Mouse (Mus musculus) cerebellum, postnatal 25 days (tissue): ENCODE data around the gene Zfp618.

Source experiments
- DNase-seq, 2 experiments: peaks; one replicate each; pipeline ENCODE4 v3.0.0; 2021; ENCODE audit warnings: mixed read lengths in 2 of 2

The Zfp618 gene

DNA sequence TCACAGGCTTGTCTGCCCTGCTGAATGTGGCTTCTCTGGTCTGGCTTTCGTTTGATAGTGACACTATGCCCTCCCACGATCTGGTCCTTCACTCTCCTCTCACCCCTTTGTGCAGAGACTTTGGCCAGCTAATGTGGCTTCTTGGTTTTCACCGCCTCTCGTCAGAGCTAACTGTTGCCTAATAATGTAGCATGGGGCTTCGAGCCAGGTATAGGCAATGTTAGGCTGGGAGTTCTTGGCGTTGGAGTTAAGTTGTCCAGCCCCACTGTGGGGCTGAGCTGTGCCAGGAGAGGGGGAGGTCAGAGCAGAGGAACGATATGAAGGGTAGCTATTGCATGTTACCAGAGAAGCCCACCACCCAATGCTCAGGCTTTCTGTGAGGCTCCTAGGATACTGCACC, 34.5 kb downstream of the Zfp618 start:
- DNase-seq = no peak

DNA sequence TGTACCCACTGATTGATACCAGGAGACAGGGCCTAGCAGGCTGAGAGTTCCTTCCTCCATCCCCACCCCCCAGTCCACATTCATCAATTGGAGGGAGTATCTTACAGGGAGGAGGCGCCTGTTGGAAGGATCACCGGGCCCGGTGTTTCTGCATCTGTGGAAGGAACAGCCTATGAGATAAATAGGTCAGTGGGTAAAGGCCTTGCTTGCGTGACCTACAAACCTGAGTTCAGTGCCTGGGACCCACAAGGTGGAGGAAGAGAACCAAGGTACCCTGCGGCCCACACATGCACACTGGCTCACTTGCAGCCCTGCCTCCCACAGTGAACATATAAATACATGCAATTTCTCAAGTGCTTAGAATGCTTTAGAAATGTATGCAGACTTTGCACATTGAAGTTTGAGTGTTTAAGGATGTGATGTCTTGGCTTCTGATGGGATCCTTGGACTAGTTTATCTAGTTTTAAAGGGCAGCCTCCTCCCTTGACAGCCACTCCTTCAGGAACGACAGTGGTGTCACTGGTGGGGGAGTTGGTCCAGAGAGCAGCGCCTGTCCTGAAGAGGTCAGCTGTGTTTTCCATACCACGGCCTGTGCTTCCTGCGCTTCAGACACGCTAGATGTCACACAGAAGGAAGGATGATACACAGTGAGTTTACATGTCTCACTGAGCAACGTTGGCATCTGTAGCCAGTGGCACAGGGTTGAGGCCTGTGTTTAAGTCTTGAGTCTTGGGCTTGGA, 35.1 kb downstream of the Zfp618 start:
- no peak for DNase-seq

DNA sequence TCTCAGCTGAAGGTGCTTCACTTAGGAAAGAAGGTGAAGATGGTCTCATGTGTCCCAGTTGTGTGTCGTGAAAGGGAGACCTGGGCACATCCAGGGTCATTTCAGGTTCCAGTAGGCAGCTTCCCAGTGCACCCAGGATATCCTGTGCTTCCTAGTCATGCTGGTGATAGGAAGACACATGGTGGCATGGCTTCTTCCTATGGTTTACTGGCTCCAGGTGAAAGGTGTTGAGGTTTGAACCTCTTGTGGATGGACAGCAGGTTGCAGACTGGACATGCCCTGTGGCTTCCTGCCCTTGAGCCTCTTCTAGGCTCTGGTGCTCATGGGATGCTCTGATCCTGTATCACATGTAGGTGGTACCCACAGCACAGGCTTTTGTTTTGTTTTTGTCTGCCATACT, 37.0 kb downstream of the Zfp618 start:
- no peak for DNase-seq

DNA sequence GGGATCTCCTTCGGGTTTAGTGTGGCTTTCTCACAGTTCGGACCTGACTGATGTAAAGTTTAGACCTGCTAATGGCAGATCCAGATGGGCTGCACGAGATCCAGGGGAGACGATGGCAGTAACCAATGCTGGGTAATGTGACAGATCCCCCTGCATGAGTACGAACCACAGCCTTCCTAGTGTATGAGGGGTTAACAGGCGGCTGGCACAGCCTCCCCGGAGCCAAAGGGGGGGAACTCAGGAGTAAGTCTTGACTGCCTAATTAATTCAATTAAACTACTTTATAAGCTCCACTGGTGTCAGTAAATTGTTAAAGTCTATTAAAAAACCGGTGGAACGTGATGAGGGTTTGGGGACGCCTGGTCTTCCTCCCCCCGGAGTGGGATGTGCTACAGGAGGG, 39.1 kb downstream of the Zfp618 start:
- DNase-seq = no peak

DNA sequence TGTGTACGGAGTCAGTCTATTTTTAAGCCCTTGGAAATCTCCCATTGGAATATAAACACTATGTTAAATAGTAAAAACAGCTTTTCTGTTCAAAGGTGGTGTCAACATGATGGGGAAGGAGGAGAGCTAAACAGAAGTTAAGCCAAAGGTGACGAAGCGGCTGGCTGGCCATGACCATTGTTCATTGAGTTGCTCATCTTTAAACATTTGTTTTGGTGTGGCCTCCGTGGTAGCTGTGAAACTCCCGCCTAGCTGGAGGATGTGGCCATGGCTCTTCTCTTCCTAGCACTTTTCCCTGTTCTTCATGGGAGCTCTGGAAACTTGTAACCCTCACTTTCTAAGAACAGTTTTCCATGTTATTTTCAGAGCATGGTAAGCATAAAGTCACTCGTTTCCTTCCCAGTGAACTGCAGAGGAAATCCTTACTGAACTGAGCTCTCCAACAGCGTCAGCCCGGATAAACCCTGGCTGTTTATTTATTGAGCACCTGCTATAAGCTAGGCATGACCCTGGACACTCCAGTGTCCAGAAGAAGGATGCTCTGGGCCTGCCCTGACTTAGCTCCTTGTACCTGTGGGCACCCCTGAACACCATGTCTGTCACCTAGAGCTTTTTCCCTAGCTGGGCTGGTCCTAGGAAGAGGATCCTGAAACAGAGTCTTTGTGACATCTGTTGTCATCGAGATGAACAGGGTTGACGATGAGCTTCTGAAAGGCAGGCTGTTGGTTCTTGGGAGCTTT, 40.2 kb downstream of the Zfp618 start:
- DNase-seq = no peak

DNA sequence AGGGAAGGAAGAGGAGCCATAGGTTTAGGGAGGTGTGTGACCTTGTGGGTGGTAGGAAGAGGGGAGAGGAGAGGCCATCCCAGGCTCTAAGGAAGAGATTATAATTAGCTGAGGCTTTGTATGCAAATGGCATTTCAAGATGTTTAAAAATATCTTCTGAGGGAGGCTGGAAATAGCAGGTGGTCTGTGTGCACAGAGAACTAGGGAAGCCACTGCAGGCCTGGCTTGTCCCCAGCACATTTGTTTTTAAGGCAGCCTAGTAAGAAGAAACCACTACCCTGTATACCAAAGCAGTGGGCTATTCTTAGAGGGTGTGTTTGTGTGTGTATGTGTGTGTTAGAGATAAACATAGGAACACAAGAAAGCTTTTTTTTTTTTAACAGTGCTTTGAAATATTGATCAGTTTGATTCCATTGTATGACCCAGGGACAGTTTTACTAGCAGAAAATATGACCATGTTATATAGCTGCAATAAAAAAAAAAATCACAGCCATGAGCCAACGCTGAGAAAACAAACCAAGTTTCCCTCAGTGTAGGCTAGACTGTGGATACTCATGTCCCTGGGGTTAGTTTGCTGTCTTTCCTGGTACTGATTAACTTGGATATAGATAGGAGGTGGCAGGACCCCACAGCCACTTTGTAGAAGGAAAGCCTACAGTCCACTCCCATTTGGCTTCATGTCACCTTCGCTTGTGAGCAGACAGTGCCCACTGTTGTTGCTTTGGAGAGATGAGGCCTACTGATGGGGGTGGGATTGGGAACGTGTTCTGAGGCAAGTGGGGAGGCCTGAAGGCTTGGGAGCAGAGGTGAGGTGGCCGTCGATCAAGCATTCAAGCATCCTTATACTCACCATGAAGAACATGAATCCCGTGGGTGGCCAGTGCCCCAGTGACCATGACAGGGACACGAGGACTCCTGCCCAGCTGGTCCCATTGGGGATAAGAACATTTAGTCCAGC, 41.1 kb downstream of the Zfp618 start:
- DNase-seq = no peak

DNA sequence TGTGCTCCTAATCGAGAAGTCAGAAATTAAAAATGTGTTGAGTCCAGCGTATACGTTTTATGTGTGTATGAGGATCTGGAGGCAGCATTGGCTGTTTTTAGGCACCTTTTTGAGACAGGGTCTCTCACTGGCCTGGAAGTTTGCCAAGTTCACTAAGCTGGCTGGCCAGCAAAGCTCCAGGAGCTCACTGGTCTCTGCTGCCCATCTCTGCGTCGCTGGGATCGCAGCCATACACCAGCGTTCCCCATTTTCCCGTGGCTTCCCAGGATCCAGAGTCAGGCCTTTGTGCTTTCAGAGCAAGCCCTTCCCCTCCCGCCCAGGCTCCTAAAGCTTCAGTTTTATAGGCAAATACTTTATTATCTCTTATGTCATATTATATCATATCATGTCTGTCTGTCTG, 42.8 kb downstream of the Zfp618 start:
- DNase-seq = no peak

DNA sequence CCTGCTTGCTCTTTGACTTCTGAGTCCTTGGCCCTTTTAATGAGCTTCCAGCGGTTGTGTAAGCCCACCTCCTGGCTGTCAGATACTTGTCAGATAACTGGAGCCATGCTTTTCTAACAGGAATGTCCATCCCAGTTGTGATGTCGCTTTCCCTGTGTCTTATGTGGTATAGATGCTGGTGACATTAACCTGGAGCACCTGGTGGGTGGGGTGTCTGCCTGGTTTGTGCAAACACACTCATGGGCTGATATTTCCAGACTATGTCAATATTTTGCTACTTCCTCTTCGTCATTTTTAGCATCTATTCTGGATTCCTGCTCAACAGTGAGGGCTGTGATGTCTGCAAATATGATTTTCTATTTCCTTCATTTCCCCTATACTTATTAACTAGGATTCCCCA, 43.4 kb downstream of the Zfp618 start:
- DNase-seq = no peak

DNA sequence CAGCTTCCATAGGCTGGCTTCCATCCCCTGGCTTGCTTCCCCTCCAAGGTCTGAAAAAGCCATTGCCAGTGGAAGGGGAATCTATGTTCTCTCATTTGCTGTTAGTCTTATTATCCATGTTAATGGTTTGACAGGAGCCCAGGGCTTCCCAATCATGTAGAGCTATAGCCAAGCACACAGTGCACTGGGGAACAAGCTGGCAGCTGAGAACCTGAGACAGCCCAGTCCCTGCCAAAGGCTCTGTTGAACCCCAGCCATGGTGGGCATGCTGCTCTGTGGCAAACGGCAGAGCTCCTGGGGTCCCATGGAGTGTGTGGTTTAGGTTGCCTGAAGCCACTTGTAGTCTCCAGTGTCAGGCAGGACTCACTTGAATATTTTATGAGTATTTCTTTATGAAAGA, 44.4 kb downstream of the Zfp618 start:
- DNase-seq = peak; percentile 42 to 47

DNA sequence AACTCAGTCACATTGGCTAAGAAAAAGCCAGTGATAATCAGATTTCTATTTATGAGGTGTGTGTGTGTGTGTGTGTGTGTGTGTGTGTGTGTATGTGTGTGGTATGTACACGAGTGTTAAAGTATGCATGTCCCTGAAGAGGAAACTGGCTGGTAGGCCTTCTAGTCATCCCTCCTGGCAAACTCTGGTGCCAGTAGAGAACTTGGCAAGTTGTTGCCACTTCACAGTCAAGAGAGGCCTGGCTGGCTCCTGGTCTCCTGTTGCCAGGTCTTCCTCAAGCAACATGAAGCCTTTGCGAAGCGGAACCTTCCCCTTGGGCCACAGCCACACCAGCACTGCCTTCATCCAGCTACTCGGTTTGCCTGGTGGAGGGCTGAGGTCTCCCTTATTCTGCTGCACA, 44.9 kb downstream of the Zfp618 start:
- DNase-seq = peak; percentile 58 to 69

DNA sequence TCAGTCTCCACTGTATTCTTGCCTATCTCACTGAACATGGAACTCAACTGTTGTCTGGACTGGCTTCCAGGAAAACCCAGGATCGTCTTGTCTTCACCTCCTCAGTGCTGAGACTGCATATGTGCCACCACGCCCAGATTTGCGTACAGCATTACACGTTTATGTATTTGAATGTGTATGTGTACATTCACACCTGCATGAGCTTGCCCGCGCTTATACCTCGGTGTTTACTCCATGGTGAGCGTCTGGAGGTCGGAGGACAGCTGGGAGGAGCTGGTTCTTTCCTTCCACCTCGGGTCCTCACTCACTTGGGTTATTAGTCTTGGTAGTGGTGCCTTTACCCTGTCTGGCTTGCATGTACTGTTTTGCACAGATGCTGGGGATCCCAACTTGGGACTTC, 53.2 kb downstream of the Zfp618 start:
- DNase-seq = peak in 1 of 2 experiments; percentile 0

DNA sequence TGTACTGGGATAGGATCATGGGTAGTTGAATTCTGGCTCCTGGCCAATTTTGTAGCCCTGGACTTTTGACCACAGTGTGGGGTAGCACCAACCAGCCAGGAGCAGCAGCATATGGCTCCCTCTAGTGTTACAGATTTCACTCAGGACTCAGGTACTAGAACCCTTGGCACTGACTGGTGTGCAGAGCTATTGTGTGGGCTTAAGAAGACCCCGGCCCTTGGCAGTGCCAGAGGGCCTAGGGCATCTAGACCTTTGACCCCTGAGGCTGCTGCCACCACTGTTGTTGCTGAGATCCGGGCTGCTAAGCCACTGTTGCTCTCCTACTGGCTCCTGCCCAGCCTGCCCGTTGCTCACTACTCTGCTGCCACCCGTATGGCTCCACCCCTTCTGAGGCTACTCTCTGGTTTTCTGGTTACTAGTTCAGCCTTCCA, 54.1 kb downstream of the Zfp618 start:
- peak in 1 of 2 experiments; percentile 4 for DNase-seq

DNA sequence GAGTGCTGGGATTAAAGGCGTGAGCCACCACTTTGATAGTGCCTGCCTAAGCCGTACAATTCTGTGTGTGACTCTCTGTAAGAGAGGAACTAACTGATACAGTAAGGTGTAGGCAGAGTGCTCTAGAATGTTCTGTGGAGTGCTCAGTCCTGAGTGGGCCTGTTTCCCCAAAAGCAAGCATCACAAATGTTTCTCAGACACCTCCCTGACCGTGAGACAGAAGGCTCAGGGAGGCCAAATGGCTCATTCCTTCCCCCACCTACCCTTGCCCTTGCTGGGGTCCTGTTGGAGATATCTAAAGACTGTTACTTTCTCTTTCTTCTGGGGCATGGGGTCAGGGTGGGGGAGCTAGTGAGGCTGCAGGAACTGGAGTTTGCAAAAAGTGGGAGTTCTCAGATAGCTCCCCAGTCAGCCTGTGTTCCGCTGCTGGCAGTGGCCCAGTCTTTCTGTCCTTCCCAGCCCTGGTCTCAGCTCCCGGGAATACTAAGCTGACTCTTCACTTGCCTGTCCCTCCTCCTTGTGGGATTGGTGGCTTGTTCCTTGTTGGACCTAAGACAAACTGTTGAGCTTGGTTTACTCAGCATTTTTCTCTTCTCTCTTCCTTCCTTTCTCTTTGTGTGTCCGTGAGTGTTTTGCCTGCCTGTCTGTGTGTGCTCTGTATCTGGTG, 55.8 kb downstream of the Zfp618 start:
- DNase-seq = peak in 1 of 2 experiments; percentile 2

DNA sequence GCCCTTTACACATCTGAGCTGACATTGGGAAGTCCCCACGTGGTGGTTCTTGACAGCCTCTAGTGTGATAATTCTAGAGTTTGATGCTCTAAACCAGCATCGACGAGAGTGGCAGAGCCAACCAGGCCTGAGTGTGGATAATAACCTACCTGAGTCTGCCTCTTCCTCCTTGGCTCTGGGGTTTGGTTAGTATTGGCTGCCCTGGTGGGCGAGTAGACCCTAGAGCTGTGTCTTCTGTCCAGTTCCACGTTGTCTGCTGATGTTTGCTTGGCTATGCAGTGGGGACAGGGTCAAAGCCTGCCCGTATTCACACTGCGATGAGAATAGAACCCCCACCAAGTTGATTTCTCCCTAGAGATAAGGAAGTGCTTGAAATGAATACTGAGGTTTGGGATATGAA, 58.1 kb downstream of the Zfp618 start:
- no peak for DNase-seq

DNA sequence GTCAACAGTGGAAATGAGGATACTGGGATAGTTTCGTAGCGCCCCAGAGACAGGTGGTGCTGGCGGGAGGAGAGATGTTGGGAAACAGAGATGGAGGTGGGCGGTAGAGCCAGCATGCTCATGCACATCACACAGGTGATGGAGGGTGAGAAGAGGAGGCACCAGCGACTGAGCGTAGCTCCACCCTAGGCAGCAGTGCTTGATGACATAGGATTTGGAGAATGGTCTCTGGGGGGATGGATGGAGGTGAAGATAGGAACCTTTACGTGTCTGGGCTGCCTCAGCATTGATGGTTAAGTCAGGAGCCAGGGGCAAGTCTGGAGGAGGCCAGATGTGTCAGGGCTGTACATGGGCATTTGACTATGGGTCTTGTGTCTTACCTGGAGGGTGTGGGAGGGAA, 58.7 kb downstream of the Zfp618 start:
- DNase-seq = no peak

DNA sequence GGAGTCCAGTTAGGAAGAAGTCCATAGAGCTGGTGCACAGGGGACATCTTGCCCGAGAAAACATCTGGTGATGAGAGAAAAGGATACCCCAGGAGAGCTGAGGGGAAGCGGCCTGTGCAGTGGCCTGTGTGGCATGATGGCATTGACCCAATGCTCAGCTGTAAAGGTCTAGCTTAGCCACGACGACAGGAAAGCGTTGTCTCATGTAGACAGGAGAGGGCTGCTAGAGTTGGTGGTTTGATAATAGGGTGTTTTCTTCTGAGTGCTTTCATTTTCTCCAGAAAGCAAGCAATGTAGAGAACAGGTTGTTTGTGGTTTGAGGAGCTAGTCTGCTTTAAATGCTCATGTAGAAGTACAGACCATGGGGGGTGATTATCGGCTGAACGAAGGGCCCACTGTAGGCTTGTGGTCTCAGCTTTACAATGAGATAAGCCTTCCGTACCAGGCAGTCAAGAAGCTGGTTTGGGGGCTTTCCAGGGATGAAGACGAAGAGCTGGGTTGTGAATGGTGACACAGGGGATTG, 59.4 kb downstream of the Zfp618 start:
- no peak for DNase-seq

DNA sequence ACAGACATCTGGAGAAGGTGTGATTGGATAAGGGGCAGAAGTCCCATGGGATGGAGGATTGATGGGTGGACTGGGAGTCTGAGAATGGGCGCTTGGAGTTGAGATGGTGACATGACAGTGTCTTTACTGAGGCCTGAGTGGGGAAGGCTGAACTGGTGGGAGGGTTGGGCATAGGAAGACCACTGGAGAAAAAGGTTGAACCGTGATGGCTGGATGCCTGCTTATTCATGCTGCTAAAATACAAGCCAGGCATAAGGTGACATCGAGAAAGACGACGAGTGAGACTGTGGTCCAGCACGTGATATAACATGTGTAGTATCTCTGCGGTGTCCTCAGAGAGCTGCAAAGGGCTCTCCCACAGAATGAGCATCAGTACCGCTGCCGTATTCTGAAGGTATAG, 59.9 kb downstream of the Zfp618 start:
- no peak for DNase-seq

DNA sequence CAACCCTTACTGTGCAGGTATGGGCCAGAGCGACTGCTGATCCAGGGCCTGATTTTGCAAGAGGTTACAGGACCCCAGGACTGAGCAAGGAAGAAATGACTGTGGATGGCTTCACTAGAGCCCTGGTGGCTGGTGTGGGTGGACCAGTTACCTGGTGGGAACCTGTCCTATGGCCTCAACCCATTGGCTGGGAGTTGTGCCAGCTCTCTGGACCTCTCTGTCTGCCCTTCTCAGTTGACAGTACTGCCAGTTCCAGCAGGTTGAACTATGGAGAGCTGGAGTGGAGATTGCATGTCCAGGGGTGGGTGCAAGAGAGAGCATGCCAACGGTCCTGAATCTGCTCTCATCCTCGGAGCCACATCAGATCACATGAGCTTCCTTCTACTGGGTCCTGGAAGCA, 60.9 kb downstream of the Zfp618 start:
- no peak for DNase-seq

DNA sequence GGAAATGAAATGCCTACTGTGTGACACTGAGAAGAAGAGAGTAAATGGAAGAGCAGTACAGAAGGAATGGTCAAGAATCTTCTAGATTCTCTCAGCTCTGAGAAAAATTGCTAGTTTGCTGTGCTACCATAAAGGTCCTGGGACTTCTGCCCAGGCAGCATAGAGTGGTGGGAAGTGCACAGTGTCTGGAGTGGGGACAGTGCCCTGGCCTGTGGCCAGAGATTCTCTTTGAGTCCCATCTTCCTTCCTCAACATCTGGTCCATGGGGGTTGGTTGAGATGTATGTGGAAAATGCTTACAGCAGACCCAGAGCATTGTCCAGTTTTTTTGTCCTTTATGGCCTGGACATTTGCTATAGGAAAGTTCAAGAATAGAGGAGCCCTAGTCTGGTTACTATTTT, 62.1 kb downstream of the Zfp618 start:
- no peak for DNase-seq

DNA sequence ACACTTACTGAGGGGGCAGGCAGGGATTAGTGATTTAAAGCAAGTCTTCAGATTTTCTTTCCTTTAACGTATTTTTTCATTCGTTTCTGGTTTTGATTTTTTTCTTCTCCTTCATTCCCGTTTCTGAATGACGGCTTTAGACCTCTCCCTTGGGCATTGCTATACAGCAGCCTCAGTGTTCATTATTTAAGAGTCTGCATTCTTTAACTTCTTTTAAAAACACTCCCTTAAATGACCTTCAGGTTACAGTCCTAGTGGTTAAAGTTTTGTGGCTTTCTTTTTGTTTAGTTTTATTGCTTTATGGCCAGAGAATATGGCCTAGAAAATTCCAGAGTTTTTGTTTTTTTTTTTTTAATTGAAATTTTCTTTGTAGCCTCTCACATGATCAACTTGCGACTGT, 64.8 kb downstream of the Zfp618 start:
- no peak for DNase-seq

DNA sequence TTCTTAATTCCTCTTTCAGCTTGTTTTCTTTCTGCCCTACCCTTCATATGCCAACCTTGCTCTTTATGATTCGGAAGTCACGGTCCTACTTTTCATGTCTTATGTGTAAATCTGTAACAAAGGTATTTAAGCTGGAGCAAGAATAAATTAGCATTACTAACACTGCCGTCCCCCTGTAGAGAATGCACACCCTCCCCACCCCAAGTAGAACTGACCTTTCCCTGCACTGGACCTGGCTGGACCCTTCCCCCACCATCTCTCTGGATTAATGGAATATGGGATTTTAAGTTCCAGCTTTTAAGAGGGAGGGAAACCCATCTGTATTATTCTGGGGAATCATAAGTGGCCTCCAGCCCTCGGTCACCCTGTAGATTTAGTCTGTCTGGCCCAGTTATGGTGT, 65.9 kb downstream of the Zfp618 start:
- DNase-seq = no peak

DNA sequence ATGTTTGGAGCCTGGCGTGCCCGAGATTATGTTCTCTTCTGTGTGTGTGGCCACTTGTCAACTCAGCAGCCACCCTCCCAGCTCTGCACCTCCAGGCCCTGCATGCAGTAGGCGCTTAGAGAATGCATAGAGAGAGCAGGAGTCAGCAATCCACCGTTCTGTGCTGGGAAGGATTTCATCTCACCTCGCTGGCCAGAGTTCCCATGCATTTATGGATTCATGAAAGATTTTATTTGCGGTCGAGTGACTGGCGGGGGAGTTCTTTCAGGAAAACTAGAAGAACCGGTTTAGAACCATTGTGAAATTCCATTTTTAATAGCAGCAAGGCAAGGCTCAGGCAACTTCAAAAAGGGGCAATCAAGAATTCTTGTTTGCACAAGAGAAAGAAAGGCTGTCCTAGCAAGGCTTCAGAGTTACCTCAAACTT, 67.2 kb downstream of the Zfp618 start:
- DNase-seq = no peak

DNA sequence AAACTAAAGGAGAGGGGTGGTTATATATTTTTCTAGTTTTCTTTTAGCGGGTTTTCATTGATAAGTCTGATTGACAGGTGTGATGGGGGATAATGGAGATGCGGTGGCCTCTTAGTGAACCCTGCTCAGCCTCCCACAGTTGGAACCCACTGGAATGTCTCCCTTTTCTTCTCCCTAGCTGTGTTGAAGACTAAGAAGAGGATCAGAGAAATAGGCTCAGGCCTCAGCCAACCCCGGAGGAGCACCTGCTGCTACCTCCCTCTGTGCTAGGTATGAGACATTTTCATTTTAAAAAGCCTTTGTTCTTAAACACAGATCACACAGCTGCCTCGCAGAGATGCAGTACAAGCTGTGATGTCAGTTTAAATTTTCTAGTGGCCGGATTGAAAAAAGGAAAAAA, 68.4 kb downstream of the Zfp618 start:
- no peak for DNase-seq
